Mouse (Mus musculus): ENCODE measurements around the gene Amfr. TPM values are rescaled to one million over a fixed set of nuclear protein-coding genes. Genes with fewer than 3 reads are reported as not detected.
A peak's percentile ranks its signal among the peaks of the same experiment; 100 is the strongest.

Amfr gene
- polyA plus RNA-seq, 1 experiment, result 84.7 TPM

DNA sequence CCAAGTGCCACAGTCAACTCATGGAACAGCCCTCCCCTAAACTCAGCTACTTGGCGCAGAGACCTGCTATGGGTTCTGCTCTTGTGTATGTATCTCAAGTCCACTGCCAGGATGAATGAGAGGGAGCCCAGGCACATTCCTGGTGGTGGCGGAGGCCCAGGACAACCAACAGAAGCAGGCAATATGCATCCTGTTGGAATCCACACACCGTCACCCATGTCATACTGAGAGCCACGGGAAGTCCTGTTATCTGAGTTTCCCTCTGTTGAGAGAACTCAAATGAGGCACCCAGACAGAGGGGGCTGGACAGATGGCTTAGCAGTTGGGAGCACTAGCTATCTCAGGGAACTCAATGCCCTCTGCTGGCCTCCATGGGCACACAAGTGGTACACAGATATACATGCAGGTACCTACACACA lies 71.0 kb downstream of the Amfr start:
- Histone ChIP-seq H3K4me3 (ENCODE audit: insufficient read depth, low read length) (no peak overlapping the region), H3K27ac (ENCODE audit: insufficient read depth, low read depth, low read length) (no peak overlapping the region), H3K4me1 (ENCODE audit: control insufficient read depth, insufficient read depth, low read length) (no peaks in the 10 kb centered on the region)
- TF ChIP-seq CTCF (IDR thresholded peaks at IDR 0.05; ENCODE audit: low read depth, low read length) (no peak), POLR2A (IDR thresholded peaks at IDR 0.05; ENCODE audit: borderline replicate concordance, low read depth, low read length) (no peak)

DNA sequence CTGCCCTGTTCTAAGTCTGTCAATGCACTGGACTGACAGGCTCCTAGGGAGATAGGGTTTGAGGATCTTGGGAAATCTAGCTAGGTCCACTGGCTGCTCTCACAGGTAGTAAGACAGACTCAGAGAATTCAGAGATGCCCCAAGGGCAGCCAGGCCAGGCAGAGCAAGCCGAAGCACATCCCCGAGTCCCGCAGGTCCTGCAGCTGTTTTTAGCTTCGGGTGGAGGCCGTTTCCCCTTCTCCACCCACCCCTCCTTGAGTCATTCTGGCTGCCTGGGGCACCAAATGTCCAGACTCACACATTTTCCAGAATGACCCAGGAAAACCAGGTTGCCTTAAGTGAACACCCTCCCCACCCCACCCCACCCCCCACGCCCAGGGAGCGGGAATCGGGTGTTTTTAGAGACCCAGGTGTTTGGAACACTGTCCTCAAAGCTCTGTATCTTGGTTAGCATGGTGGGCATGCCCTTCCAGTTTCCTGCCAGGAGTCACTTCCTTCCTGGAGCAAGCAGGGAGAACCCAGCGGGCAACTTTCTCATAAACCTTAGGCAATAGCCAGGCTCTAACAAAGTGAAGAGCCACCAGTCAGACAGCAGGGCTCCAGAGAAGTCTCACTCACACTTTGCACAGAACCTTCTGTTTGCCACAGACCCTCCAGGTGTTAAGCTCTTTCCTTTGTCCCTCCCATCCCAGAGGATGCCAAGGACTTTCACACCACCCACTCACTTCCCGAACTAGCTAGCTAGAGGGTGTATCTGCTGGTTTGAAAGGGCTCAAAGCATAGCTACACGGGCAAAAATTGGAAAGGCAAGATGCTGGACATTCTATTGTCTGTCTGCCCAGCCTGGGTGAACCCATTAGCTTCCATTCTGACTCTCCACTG lies 71.9 kb downstream of the Amfr start:
- TF ChIP-seq POLR2A (IDR thresholded peaks at IDR 0.05; ENCODE audit: borderline replicate concordance, low read depth, low read length), result no peak
- TF ChIP-seq CTCF (IDR thresholded peaks at IDR 0.05; ENCODE audit: low read depth, low read length), result no peak
- no peak overlapping the region for H3K4me3 ChIP-seq (ENCODE audit: insufficient read depth, low read length)
- H3K27ac ChIP-seq (ENCODE audit: insufficient read depth, low read depth, low read length), result no peak overlapping the region
- no peaks in the 10 kb centered on the region for H3K4me1 ChIP-seq (ENCODE audit: control insufficient read depth, insufficient read depth, low read length)

DNA sequence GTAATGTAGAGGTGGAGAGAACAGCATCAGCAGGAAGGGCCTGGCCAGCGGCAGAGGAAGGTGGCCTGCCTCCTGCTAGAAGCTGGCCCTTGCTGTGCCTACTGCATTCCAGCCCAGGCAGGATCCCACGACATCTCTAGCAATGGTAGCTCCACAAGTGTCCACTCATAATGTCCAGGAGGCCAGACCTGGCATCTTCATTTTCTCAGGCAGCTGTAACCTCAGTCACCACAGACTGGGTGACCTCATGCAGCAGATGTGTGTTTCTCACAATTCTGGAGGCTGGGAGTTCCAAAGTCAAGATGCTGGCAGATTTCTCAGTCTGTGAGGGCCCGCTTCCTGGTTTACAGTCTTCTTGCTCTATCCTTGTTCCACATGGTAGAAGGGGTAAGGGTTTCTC lies 74.4 kb downstream of the Amfr start:
- Histone ChIP-seq H3K4me3 (ENCODE audit: insufficient read depth, low read length) (no peak overlapping the region), H3K27ac (ENCODE audit: insufficient read depth, low read depth, low read length) (no peak overlapping the region), H3K4me1 (ENCODE audit: control insufficient read depth, insufficient read depth, low read length) (no peaks in the 10 kb centered on the region)
- TF ChIP-seq CTCF (IDR thresholded peaks at IDR 0.05; ENCODE audit: low read depth, low read length) (no peak), POLR2A (IDR thresholded peaks at IDR 0.05; ENCODE audit: borderline replicate concordance, low read depth, low read length) (no peak)

DNA sequence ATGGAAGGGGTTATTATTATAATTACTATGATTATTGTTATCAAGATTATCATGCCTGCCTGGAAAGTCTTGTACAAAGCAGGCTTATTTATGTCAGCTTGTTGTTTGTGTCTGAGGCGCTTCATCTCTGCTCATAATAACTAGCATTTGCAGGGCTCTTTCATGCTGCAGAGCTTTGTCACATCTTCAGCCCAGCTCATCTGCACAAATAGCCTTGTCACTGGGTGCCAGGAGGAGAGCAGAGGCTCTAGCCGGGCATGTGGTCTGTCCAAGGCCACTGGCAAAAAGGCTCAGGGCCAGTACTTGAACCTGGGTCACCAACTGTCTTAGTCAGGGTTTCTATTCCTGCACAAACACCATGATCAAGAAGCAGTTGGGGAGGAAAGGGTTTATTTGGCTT lies 79.4 kb downstream of the Amfr start:
- H3K4me3 ChIP-seq (ENCODE audit: insufficient read depth, low read length), result no peak overlapping the region
- H3K4me1 ChIP-seq (ENCODE audit: control insufficient read depth, insufficient read depth, low read length), result no peaks in the 10 kb centered on the region
- TF ChIP-seq POLR2A (IDR thresholded peaks at IDR 0.05; ENCODE audit: borderline replicate concordance, low read depth, low read length), result no peak
- TF ChIP-seq CTCF (IDR thresholded peaks at IDR 0.05; ENCODE audit: low read depth, low read length), result no peak
- no peak overlapping the region for H3K27ac ChIP-seq (ENCODE audit: insufficient read depth, low read depth, low read length)

DNA sequence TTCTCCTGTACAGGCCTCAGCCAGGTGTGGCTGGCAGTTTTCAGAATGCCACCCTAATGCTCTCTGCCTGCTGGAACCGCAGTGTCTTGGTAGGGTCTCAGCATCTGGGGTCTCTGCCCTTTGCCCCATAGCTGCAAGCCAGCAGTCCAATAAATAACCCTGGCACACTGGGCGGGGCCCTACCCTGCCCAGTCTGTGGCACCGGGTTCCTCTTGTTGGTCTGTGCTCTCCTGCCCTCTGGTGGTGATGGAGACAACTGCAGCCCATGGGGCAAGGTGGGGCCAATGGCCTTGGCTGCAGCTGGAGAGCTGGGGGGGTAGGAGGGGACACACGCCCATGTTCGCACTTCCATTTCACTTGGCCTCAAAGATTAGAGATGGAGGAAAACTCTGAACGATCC lies 79.8 kb downstream of the Amfr start:
- no peaks in the 10 kb centered on the region for H3K4me1 ChIP-seq (ENCODE audit: control insufficient read depth, insufficient read depth, low read length)
- TF ChIP-seq POLR2A (IDR thresholded peaks at IDR 0.05; ENCODE audit: borderline replicate concordance, low read depth, low read length) (no peak), CTCF (IDR thresholded peaks at IDR 0.05; ENCODE audit: low read depth, low read length) (peak; percentile 89)
- no peak overlapping the region for H3K4me3 ChIP-seq (ENCODE audit: insufficient read depth, low read length)
- no peak overlapping the region for H3K27ac ChIP-seq (ENCODE audit: insufficient read depth, low read depth, low read length)

DNA sequence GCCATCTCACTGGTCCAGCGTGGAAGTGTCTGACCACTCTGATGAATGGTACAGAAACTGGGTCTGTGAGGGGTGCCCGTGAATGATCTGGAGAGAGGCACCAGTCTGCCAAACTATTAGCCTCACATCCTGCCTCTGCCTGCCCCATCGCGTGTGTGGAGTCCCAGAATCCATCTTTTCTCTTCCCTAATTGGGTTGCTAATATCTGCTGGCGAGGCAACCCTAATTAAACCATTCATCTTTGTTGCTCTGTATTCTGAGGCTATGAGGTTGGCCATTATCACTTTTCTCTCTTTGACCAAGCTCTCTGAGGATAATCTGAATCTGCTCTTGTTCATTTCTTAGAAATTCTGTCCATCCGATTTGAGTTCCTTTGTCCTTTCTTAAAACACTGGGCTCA lies 81.3 kb downstream of the Amfr start:
- Histone ChIP-seq H3K4me3 (ENCODE audit: insufficient read depth, low read length) (no peak overlapping the region), H3K27ac (ENCODE audit: insufficient read depth, low read depth, low read length) (no peak overlapping the region), H3K4me1 (ENCODE audit: control insufficient read depth, insufficient read depth, low read length) (no peaks in the 10 kb centered on the region)
- TF ChIP-seq POLR2A (IDR thresholded peaks at IDR 0.05; ENCODE audit: borderline replicate concordance, low read depth, low read length), result no peak
- TF ChIP-seq CTCF (IDR thresholded peaks at IDR 0.05; ENCODE audit: low read depth, low read length), result no peak

DNA sequence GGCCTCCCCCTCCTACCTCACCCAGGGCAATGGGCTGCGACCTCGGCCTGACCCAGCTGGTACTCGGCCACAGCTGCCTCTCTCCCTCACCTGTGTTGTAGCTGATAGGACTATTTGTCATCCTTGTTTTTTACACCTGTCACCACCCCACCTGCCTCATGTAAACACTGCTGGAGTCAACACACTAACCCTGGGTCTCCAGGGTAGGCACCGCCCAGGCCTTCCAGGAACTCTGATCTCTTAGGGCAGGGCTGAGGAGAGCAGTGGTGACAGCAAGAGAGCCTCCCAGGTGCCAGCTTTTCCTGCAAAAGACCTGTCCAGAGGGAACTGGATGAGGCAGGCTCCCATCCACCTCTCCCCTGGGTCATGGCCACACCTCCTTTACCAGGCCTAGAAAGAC lies 83.4 kb downstream of the Amfr start:
- no peaks in the 10 kb centered on the region for H3K4me1 ChIP-seq (ENCODE audit: control insufficient read depth, insufficient read depth, low read length)
- H3K4me3 ChIP-seq (ENCODE audit: insufficient read depth, low read length), result no peak overlapping the region
- H3K27ac ChIP-seq (ENCODE audit: insufficient read depth, low read depth, low read length), result no peak overlapping the region
- no peak for TF ChIP-seq POLR2A (IDR thresholded peaks at IDR 0.05; ENCODE audit: borderline replicate concordance, low read depth, low read length)
- no peak for TF ChIP-seq CTCF (IDR thresholded peaks at IDR 0.05; ENCODE audit: low read depth, low read length)

DNA sequence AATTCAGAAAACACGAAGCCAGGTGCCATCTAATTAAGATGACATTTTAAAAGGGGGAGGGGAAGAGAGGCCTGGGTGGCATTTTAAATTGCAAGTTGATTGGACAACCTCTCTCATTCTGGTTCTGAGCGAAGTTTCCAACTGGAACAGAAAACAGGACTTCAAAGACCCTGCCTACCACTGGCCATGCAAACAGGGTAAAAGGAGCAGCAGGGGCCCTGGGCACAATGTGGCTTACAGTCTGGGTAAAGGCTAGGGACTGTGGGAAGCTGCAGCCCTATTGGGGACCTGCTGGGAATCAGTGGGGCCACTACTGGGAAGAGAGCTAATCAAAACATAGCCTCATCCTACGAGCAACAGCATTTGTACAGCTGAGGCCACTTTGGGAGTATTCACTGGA lies 87.1 kb downstream of the Amfr start:
- no peak for TF ChIP-seq POLR2A (IDR thresholded peaks at IDR 0.05; ENCODE audit: borderline replicate concordance, low read depth, low read length)
- no peak for TF ChIP-seq CTCF (IDR thresholded peaks at IDR 0.05; ENCODE audit: low read depth, low read length)
- Histone ChIP-seq H3K27ac (ENCODE audit: insufficient read depth, low read depth, low read length) (no peak overlapping the region), H3K4me3 (ENCODE audit: insufficient read depth, low read length) (no peak overlapping the region), H3K4me1 (ENCODE audit: control insufficient read depth, insufficient read depth, low read length) (no peaks in the 10 kb centered on the region)

DNA sequence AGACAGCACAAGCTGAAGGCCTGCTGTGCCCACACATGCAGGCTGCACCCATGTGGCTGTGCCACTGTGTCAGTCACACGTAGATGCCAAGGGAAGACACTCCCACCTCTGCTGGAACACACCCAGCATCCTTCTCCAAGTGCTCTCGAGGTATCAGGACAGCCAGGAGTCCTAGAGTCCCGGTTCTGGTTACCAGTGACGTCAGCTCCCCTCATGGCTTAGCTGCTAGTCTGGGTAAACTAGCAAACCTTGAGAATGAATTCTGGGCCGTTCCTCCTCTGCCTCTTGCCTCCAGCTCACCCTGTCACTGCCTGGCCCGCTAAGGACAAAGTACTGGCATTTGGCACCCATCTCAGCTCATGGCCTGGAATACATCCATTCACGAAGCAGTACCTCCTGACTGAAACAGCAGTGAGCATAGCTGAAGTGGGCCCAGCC lies 88.7 kb downstream of the Amfr start:
- Histone ChIP-seq H3K27ac (ENCODE audit: insufficient read depth, low read depth, low read length) (no peak overlapping the region), H3K4me3 (ENCODE audit: insufficient read depth, low read length) (no peak overlapping the region), H3K4me1 (ENCODE audit: control insufficient read depth, insufficient read depth, low read length) (no peaks in the 10 kb centered on the region)
- no peak for TF ChIP-seq CTCF (IDR thresholded peaks at IDR 0.05; ENCODE audit: low read depth, low read length)
- no peak for TF ChIP-seq POLR2A (IDR thresholded peaks at IDR 0.05; ENCODE audit: borderline replicate concordance, low read depth, low read length)

Other genes with a start within 250 kb of the Amfr start
- 0.44 and 0.46 TPM in 2 replicates for gene Gnao1, start 202.9 kb downstream of the Amfr start, polyA plus RNA-seq (2012; ENCODE audit: insufficient read depth, insufficient read length, missing spikeins)
- gene Nudt21, start 24.2 kb upstream of the Amfr start, polyA plus RNA-seq (2012; ENCODE audit: insufficient read depth, insufficient read length, missing spikeins), result 44.3 and 61.3 TPM in 2 replicates
- gene Ogfod1, start 24.4 kb upstream of the Amfr start, polyA plus RNA-seq (2012; ENCODE audit: insufficient read depth, insufficient read length, missing spikeins), result 14.9 and 15.7 TPM in 2 replicates
- gene Bbs2, start 86.1 kb upstream of the Amfr start, polyA plus RNA-seq (2012; ENCODE audit: insufficient read depth, insufficient read length, missing spikeins), result 5.7 and 6.7 TPM in 2 replicates
- not detected in 2 replicates for gene Mt4, start 124.4 kb upstream of the Amfr start, polyA plus RNA-seq (2012; ENCODE audit: insufficient read depth, insufficient read length, missing spikeins)
- not detected in 2 replicates for gene Mt3, start 139.8 kb upstream of the Amfr start, polyA plus RNA-seq (2012; ENCODE audit: insufficient read depth, insufficient read length, missing spikeins)
- 9.4 and 11.8 TPM in 2 replicates for gene Mt2, start 159.8 kb upstream of the Amfr start, polyA plus RNA-seq (2012; ENCODE audit: insufficient read depth, insufficient read length, missing spikeins)
- gene Mt1, start 166.2 kb upstream of the Amfr start, polyA plus RNA-seq (2012; ENCODE audit: insufficient read depth, insufficient read length, missing spikeins), result 218 and 271 TPM in 2 replicates
- 21.4 and 23.7 TPM in 2 replicates for gene Nup93, start 201.7 kb upstream of the Amfr start, polyA plus RNA-seq (2012; ENCODE audit: insufficient read depth, insufficient read length, missing spikeins)